Mouse (Mus musculus) cerebral cortex, adult 2 months (tissue): Measurements from ENCODE around the gene Tert.

Source experiments
- WGBS: fragments of 180-500 bp; shearing (Covaris S2); methylation state at CpG from one replicate; pipeline ENCODE4 v1.1.7; 2018; 5-methylcytosine and 5-hydroxymethylcytosine counted together

Tert gene

GRCm38 (mm10) chr13:73677853-73678252, 51.1 kb downstream of the Tert start, which contains the start of gene Slc6a18:
Gene Slc6a18 (minus strand): TSS chr13:73678023.
- WGBS, result 91% methylated on average over 3 of the region's 3 CpGs

- 66% methylated on average over 2 of the region's 2 CpGs for WGBS
Measured at GRCm38 (mm10) chr13:73679311-73679710, 52.6 kb downstream of the Tert start.

DNA sequence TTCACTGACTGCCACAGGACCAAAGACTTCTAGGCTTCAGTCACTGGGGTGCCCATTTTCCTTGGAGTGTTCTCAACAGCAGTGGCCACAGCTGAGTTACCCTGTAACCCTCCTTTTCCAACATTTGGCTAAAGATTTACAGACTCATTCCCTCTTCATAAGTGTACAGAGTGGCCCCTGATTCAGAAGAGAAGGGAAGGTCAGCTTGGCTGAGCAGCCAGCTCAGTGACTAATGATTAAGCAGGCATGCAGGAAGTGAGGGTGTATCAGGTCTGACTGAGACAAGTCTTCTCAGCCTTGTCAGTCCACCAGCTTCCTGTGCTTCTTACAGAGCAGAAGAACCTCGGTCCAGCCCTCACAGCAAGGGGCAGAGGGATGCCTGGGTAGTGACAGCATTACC, 53.7 kb downstream of the Tert start:
- 39% methylated on average over 1 of the region's 1 CpGs for WGBS

GRCm38 (mm10) chr13:73682226-73682625, 55.5 kb downstream of the Tert start:
- 86% methylated on average over 2 of the region's 2 CpGs for WGBS

DNA sequence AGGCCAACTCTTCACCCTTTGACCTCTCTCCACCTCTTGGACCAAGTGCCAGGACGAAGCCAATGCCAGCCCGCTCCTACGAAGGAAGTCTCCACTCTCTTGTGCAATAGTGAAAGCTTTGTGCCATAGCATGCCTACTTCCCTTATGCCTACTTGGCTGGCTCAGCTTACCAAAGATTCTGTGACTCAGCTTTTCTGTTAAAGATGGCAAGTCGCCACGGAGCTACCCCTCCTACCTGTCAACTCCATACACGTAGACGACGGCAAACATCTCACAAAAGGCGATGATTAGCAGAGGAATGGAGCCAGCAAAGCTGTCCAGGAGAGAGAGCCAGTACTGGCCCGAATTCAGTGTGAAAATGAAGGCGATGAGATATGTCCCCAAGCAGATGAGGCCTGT, 57.0 kb downstream of the Tert start:
- WGBS, result 58% methylated on average over 11 of the region's 11 CpGs

DNA sequence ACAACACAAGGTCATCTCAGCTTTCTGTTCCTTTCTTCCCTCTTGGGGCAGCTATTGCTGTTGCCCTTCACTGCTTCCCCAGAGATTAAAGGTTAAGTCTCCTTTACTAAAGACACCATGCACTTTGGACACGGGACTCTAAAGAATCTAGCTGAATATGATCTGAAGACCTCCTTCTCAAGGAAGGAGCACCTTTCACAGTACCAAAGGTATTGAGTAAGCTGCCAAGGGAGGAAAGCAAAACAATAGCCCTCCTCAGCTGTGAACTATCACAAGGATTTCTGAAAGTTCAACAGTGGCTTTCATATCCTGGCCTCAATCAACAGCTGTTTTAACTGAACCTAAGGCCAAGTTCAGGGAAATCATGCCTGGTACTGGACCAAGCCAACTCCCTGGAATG, 57.7 kb downstream of the Tert start:
- WGBS, result 89% methylated on average over 1 of the region's 1 CpGs

DNA sequence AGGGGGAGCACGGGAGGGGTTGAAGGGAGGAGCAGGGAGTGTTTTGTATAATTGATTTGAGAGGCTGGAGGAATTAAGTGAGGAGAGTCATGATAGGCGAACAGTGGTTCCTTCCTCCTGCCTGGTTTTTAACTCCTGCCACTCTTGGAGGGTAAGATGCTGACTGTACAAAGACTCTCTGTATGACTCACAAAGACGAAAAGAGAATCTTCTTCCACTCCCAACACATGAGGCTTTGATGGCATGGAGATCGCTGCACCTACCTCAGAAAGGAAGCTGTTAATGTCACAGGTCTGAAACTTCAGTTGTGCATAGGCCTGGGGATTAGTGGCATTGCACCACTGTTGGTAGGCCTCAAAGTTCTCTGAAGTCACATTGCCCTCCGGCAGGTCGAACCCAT, 58.8 kb downstream of the Tert start:
- 74% methylated on average over 6 of the region's 6 CpGs for WGBS

GRCm38 (mm10) chr13:73687601-73688000, 60.9 kb downstream of the Tert start:
- 71% methylated on average over 3 of the region's 3 CpGs for WGBS

- WGBS, result 80% methylated on average over 4 of the region's 4 CpGs
Measured at GRCm38 (mm10) chr13:73688934-73689333, 62.2 kb downstream of the Tert start.

DNA sequence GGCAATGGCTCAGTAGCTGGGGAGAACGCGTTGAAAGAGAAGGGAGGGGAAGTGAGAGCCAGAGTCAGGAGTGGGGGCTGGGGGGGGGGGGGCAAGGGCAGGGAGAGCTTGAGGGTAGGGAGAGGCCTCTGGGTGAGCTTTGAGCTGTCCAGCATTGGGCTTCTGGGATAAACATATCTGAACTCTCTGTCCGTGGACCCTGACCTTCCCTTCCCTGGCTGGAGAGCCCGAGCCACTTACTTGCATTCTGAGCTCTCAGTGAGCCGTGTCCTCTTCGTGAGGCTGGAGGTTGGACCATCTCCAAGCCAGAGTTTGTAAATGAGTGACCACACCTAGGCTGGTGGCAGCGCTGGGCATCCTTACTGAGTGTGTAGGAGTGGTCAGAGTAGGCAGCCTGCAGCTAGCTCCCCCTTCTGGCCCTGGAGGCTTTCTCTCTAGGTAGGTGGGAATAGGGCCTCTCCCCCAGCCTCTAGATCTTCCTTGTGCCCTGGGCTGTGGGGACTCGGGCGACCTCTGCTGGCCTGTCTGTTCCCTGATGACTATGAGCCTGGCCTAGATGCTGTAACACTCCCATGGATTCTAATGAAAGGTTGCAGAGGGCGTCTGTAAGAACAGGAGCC, 65.6 kb downstream of the Tert start:
- WGBS, result 42% methylated on average over 10 of the region's 10 CpGs

DNA sequence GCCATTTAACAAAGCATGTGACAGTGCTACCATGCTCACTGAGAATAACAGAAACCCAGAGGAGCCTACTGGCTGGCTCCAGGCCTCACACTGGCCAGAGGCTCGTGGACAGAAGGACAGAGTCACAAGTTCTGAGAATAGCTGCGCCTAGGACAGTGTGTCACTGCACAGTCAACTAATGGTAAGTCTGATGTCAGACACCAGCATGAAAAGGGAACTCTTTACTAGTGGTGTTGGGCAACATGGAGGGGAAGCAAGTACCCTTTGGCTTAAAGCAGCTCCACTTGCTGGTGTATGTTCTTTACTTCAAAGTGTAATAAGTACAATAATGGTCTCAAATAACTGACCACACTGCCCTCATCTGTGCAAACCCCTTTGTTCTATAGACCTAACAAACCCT, 66.6 kb downstream of the Tert start:
- WGBS, result 74% methylated on average over 2 of the region's 2 CpGs

- 93% methylated on average over 1 of the region's 1 CpGs for WGBS
Measured at GRCm38 (mm10) chr13:73694972-73695371, 68.3 kb downstream of the Tert start.

DNA sequence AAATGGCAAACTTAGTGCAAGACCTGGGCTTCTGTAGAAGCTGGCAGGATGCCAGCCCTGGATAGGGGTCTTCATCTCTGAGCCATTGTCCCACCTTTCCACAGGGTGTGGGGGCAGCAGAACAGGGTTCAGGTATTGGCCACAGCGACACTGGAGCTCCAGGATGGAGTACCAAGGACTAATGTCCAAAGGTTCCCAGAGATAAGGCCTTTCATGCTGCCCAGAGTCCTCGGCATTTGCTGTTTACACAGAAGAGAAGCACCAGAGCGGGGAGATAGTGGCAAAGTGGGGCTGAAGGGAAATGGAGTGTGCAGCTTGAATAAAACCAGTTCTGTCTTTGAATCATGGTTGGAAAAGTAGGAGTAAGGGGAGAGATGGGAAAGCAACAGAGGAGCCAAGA, 69.8 kb downstream of the Tert start:
- 90% methylated on average over 3 of the region's 3 CpGs for WGBS
